Mouse (Mus musculus) lung, adult 2 months (tissue): ENCODE data around the gene Snf8. TPM values are rescaled to one million over a fixed set of nuclear protein-coding genes. Genes with fewer than 3 reads are reported as not detected.

ENCODE experiments used
- DNase-seq: peaks from one replicate; pipeline ENCODE4 v3.0.0; 2022
- H3K4me1 ChIP-seq: fragments of 200-500 bp; 2 replicates; pipeline ENCODE4 v1.6.1; 2011; ENCODE audit warnings: low read length; ENCODE audit not compliant: control insufficient read depth, insufficient read depth
- H3K4me3 ChIP-seq: fragments of 200-500 bp; replicated peaks from 2 replicates; pipeline ENCODE3; 2011; ENCODE audit warnings: low read depth, mild to moderate bottlenecking, control low read depth, low read length; ENCODE audit errors: extremely low read depth
- CTCF ChIP-seq: fragments of 200-500 bp; IDR thresholded peaks from 2 replicates; pipeline ENCODE4 v1.5.1; 2011; ENCODE audit warnings: mild to moderate bottlenecking, low read length, control low read depth; ENCODE audit not compliant: insufficient read depth
- POLR2A ChIP-seq: fragments of 200-500 bp; IDR thresholded peaks from 2 replicates; pipeline ENCODE4 v1.6.1; 2011; ENCODE audit warnings: low read depth, mild to moderate bottlenecking, control low read depth, low read length, borderline replicate concordance; ENCODE audit errors: extremely low read depth
- WGBS: fragments of 180-500 bp; shearing (Covaris S2); methylation state at CpG from one replicate; pipeline ENCODE4 v1.1.7; 2018; 5-methylcytosine and 5-hydroxymethylcytosine counted together
- polyA plus RNA-seq: library from polyadenylated mRNA; depleted of rRNA; stranded (reverse); fragments of >200 nt; gene quantifications from 2 replicates; pipeline ENCODE4 v1.2.3, GENCODE M21; 2012

Gene Snf8
- polyA plus RNA-seq, 1 experiment, result 24.1 TPM

- Histone ChIP-seq H3K4me3 (no peak overlapping the region), H3K4me1 (no peaks in the 10 kb centered on the region)
- DNase-seq, result no peak
- TF ChIP-seq POLR2A, result no peak
- TF ChIP-seq CTCF, result no peak
- WGBS, result 27% methylated on average over 9 of the region's 9 CpGs
Observed at GRCm38 (mm10) chr11:96017941-96018351, 16.7 kb upstream of the Snf8 start.

GRCm38 (mm10) chr11:96020622-96021021 is 14.1 kb upstream of the Snf8 start:
- Histone ChIP-seq H3K4me1 (no peaks in the 10 kb centered on the region), H3K4me3 (no peak overlapping the region)
- 57% methylated on average over 4 of the region's 4 CpGs for WGBS
- TF ChIP-seq POLR2A (no peak), CTCF (no peak)
- no peak for DNase-seq

GRCm38 (mm10) chr11:96028130-96028529 is 6.6 kb upstream of the Snf8 start:
- WGBS, result 53% methylated on average over 5 of the region's 5 CpGs
- no peak for DNase-seq
- TF ChIP-seq POLR2A, result no peak
- TF ChIP-seq CTCF, result no peak
- Histone ChIP-seq H3K4me1 (no peaks in the 10 kb centered on the region), H3K4me3 (no peak overlapping the region)

GRCm38 (mm10) chr11:96030571-96030970 is 4.1 kb upstream of the Snf8 start:
- DNase-seq, result no peak
- 80% methylated on average over 3 of the region's 3 CpGs for WGBS
- TF ChIP-seq POLR2A, result no peak
- no peak for TF ChIP-seq CTCF
- H3K4me3 ChIP-seq, result no peak overlapping the region
- peaks cover 9% of the 10 kb centered on the region for H3K4me1 ChIP-seq

GRCm38 (mm10) chr11:96031701-96032100 is 3.0 kb upstream of the Snf8 start:
- WGBS, result 76% methylated on average over 2 of the region's 2 CpGs
- Histone ChIP-seq H3K4me3 (no peak overlapping the region), H3K4me1 (peaks cover 9% of the 10 kb centered on the region)
- TF ChIP-seq CTCF (no peak), POLR2A (no peak)
- no peak for DNase-seq

- peaks cover 9% of the 10 kb centered on the region for H3K4me1 ChIP-seq
- 94% methylated on average over 2 of the region's 3 CpGs for WGBS
- TF ChIP-seq CTCF (no peak), POLR2A (no peak)
Observed at GRCm38 (mm10) chr11:96033264-96033663, 1.4 kb upstream of the Snf8 start.

GRCm38 (mm10) chr11:96034116-96034515 is 569 bp upstream of the Snf8 start:
- no peak for TF ChIP-seq CTCF
- no peak for TF ChIP-seq POLR2A
- no peak for DNase-seq
- WGBS, result 48% methylated on average over 8 of the region's 8 CpGs
- Histone ChIP-seq H3K4me1 (peaks cover 9% of the 10 kb centered on the region), H3K4me3 (peak overlapping the region; percentile 100)

More at GRCm38 (mm10) chr11:96033264-96033663, 1.4 kb upstream of the Snf8 start:
- no peak overlapping the region for H3K4me3 ChIP-seq
- no peak for DNase-seq

- TF ChIP-seq CTCF, result no peak
- no peak for TF ChIP-seq POLR2A
Observed at GRCm38 (mm10) chr11:96035133-96035532, 448 bp downstream of the Snf8 start.

GRCm38 (mm10) chr11:96037499-96037898 is 2.8 kb downstream of the Snf8 start:
- TF ChIP-seq POLR2A (no peak), CTCF (no peak)
- 88% methylated on average over 5 of the region's 5 CpGs for WGBS
- DNase-seq, result no peak
- no peak overlapping the region for H3K4me3 ChIP-seq
- peaks cover 9% of the 10 kb centered on the region for H3K4me1 ChIP-seq

More at GRCm38 (mm10) chr11:96035133-96035532, 448 bp downstream of the Snf8 start:
- H3K4me3 ChIP-seq, result peak overlapping the region; percentile 100
- DNase-seq, result no peak
- WGBS, result 7% methylated on average over 6 of the region's 6 CpGs
- H3K4me1 ChIP-seq, result peaks cover 9% of the 10 kb centered on the region

- H3K4me1 ChIP-seq, result peaks cover 9% of the 10 kb centered on the region
- WGBS, result 86% methylated on average over 1 of the region's 1 CpGs
- no peak for DNase-seq
- H3K4me3 ChIP-seq, result no peak overlapping the region
- TF ChIP-seq POLR2A (no peak), CTCF (no peak)
Observed at GRCm38 (mm10) chr11:96038560-96038959, 3.9 kb downstream of the Snf8 start.
